ENCODE assay signal across 18 mouse cellular contexts in genomic region chr11:31755858-31756257, GRCm38 (mm10).
DNase-seq lines count a peak whose midpoint lies in the region; ATAC-seq and TF ChIP-seq lines count a peak whose summit lies in the region.
"Had no signal": no experiment of that assay in that cellular context is flagged by ENCODE, and none has a peak within 500 bp of the region (broad histone marks: within the 10 kb centered on the region; RNA-seq: fewer than 3 reads in every experiment).

No protein-coding gene starts in this region.

- H3K9ac ChIP-seq in hindbrain, postnatal 0 days (replicated peaks; ENCODE audit: low read length) = no peak overlapping the region
- no peak overlapping the region for H3K9ac ChIP-seq in hindbrain, embryonic 14.5 days
- H3K9ac ChIP-seq in liver, embryonic 13.5 days = 0 out of 2 replicates have a peak overlapping the region, but pooled peaks have one; percentile 2
- no peak overlapping the region for H3K9ac ChIP-seq in liver, postnatal 0 days (replicated peaks)
- H3K9ac ChIP-seq: embryonic facial prominence, embryonic 12.5 days; forebrain, embryonic 12.5 days; heart, embryonic 13.5 days had no signal

- no peaks in the 10 kb centered on the region for H3K27me3 ChIP-seq in hindbrain, postnatal 0 days (ENCODE audit: insufficient read depth, low read length)
- no peaks in the 10 kb centered on the region for H3K27me3 ChIP-seq in hindbrain, embryonic 14.5 days (ENCODE audit: control insufficient read depth, insufficient read depth, low read length)
- H3K27me3 ChIP-seq in liver, embryonic 13.5 days = no peaks in the 10 kb centered on the region
- H3K27me3 ChIP-seq in liver, postnatal 0 days (ENCODE audit: insufficient read depth, low read length) = no peaks in the 10 kb centered on the region
- H3K27me3 ChIP-seq: embryonic facial prominence, embryonic 12.5 days; forebrain, embryonic 12.5 days; heart, embryonic 13.5 days had no signal

- no peak for TF ChIP-seq POLR2A in olfactory bulb, adult 2 months (IDR thresholded peaks at IDR 0.05; ENCODE audit: insufficient read depth, low read depth, low read length)

- no peaks in the 10 kb centered on the region for H3K36me3 ChIP-seq in hindbrain, postnatal 0 days (ENCODE audit: insufficient read depth, low read length)
- no peaks in the 10 kb centered on the region for H3K36me3 ChIP-seq in hindbrain, embryonic 14.5 days (replicated peaks; ENCODE audit: control insufficient read depth, insufficient read depth)
- no peaks in the 10 kb centered on the region for H3K36me3 ChIP-seq in liver, embryonic 13.5 days
- no peaks in the 10 kb centered on the region for H3K36me3 ChIP-seq in liver, postnatal 0 days (replicated peaks; ENCODE audit: insufficient read depth, low read length)
- H3K36me3 ChIP-seq: embryonic facial prominence, embryonic 12.5 days; forebrain, embryonic 12.5 days; heart, embryonic 13.5 days had no signal

- peak; percentile 52 for DNase-seq in hindbrain, postnatal 0 days (ENCODE audit: low spot score)
- no peak for DNase-seq in hindbrain, embryonic 14.5 days (ENCODE audit: low spot score)
- no peak for DNase-seq in liver, embryonic 13.5 days
- no peak for DNase-seq in liver, postnatal 0 days
- peak; percentile 53 for DNase-seq in retina, embryonic 14.5 days (ENCODE audit: low spot score)
- DNase-seq: adrenal gland, adult 2 months; adrenal gland, postnatal 25 days; cerebellum, adult 18-20 months; cerebellum, adult 9-11 months; embryo, embryonic 11 days; heart, postnatal 36 days had no signal

- H3K9me3 ChIP-seq in hindbrain, postnatal 0 days (ENCODE audit: low read length) = no peaks in the 10 kb centered on the region
- no peaks in the 10 kb centered on the region for H3K9me3 ChIP-seq in hindbrain, embryonic 14.5 days (ENCODE audit: control insufficient read depth, low read length)
- H3K9me3 ChIP-seq in liver, embryonic 13.5 days (replicated peaks) = no peaks in the 10 kb centered on the region
- H3K9me3 ChIP-seq in liver, postnatal 0 days (ENCODE audit: low read length) = no peaks in the 10 kb centered on the region
- H3K9me3 ChIP-seq: embryonic facial prominence, embryonic 12.5 days; forebrain, embryonic 12.5 days; heart, embryonic 13.5 days had no signal

- H3K27ac ChIP-seq in hindbrain, postnatal 0 days = no peak overlapping the region
- H3K27ac ChIP-seq in hindbrain, embryonic 14.5 days = no peak overlapping the region
- no peak overlapping the region for H3K27ac ChIP-seq in liver, embryonic 13.5 days
- H3K27ac ChIP-seq in liver, postnatal 0 days (ENCODE audit: low read depth) = no peak overlapping the region
- peak overlapping the region; percentile 55; the same call in 1 of the 2 replicates for H3K27ac ChIP-seq in olfactory bulb, adult 2 months (ENCODE audit: insufficient read depth, low read depth, low read length)
- H3K27ac ChIP-seq: embryonic facial prominence, embryonic 12.5 days; forebrain, embryonic 12.5 days; heart, embryonic 13.5 days had no signal

- H3K4me2 ChIP-seq in hindbrain, postnatal 0 days (ENCODE audit: low read depth, low read length) = no peak overlapping the region
- H3K4me2 ChIP-seq in hindbrain, embryonic 14.5 days (replicated peaks) = no peak overlapping the region
- H3K4me2 ChIP-seq in liver, embryonic 13.5 days = no peak overlapping the region
- no peak overlapping the region for H3K4me2 ChIP-seq in liver, postnatal 0 days (ENCODE audit: low read depth, low read length)
- H3K4me2 ChIP-seq: embryonic facial prominence, embryonic 12.5 days; forebrain, embryonic 12.5 days; heart, embryonic 13.5 days had no signal

- no peak overlapping the region for H3K4me3 ChIP-seq in hindbrain, postnatal 0 days (ENCODE audit: low read length)
- H3K4me3 ChIP-seq in hindbrain, embryonic 14.5 days (replicated peaks; ENCODE audit: low read length) = no peak overlapping the region
- H3K4me3 ChIP-seq in liver, embryonic 13.5 days (replicated peaks) = no peak overlapping the region
- H3K4me3 ChIP-seq in liver, postnatal 0 days (ENCODE audit: low read depth, low read length) = no peak overlapping the region
- no peak overlapping the region for H3K4me3 ChIP-seq in olfactory bulb, adult 2 months (ENCODE audit: insufficient read depth, low read depth, low read length)
- H3K4me3 ChIP-seq: embryonic facial prominence, embryonic 12.5 days; forebrain, embryonic 12.5 days; heart, embryonic 13.5 days had no signal

- ATAC-seq in hindbrain, postnatal 0 days = peak; percentile 69
- ATAC-seq in hindbrain, embryonic 14.5 days (ENCODE audit: low FRiP score) = no peak
- no peak for ATAC-seq in liver, embryonic 13.5 days (ENCODE audit: low read depth)
- no peak for ATAC-seq in liver, postnatal 0 days
- ATAC-seq in inflammation-experienced regulatory T-cells, adult 6 months = no peak
- ATAC-seq: forebrain, embryonic 16.5 days; hindbrain, embryonic 16.5 days had no signal

- no peak for TF ChIP-seq EP300 in liver, postnatal 0 days (IDR thresholded peaks at IDR 0.05; ENCODE audit: low read depth)

- 38% methylated on average over 3 of the region's 3 CpGs for WGBS in hindbrain, postnatal 0 days
- 26% methylated on average over 3 of the region's 3 CpGs for WGBS in hindbrain, embryonic 14.5 days
- 65% methylated on average over 3 of the region's 3 CpGs for WGBS in liver, embryonic 13.5 days (ENCODE audit: insufficient replicate concordance)
- WGBS in liver, postnatal 0 days (ENCODE audit: insufficient replicate concordance) = 79% methylated on average over 3 of the region's 3 CpGs
- WGBS in olfactory bulb, adult 2 months = 48% methylated on average over 3 of the region's 3 CpGs

- no peak for TF ChIP-seq CTCF in hindbrain, postnatal 0 days (IDR thresholded peaks at IDR 0.05; ENCODE audit: low read depth)
- no peak for TF ChIP-seq CTCF in liver, postnatal 0 days (IDR thresholded peaks at IDR 0.05; ENCODE audit: low read depth)
- no peak for TF ChIP-seq CTCF in olfactory bulb, adult 2 months (IDR thresholded peaks at IDR 0.05; ENCODE audit: insufficient read depth, low read depth, low read length)

- peaks cover 32% of the 10 kb centered on the region for H3K4me1 ChIP-seq in hindbrain, postnatal 0 days (ENCODE audit: insufficient read depth, low read length)
- H3K4me1 ChIP-seq in hindbrain, embryonic 14.5 days (replicated peaks; ENCODE audit: control insufficient read depth, insufficient read depth, low read length) = peaks cover 22% of the 10 kb centered on the region
- H3K4me1 ChIP-seq in liver, embryonic 13.5 days (replicated peaks) = peaks cover 20% of the 10 kb centered on the region
- peaks cover 5% of the 10 kb centered on the region; the same call in 1 of the 2 replicates for H3K4me1 ChIP-seq in liver, postnatal 0 days (ENCODE audit: insufficient read depth)
- peaks cover 47% of the 10 kb centered on the region for H3K4me1 ChIP-seq in olfactory bulb, adult 2 months (ENCODE audit: control insufficient read depth, insufficient read depth, low read length)

Comparison
In these comparisons a context has a peak if more than half of its experiments do, and no peak if none do; other contexts are left out.
1. DNase-seq: peak in hindbrain, postnatal 0 days (single experiment) and retina, embryonic 14.5 days (single experiment); none in hindbrain, embryonic 14.5 days (single experiment), liver, embryonic 13.5 days (single experiment) and liver, postnatal 0 days (single experiment).